Mouse (Mus musculus) 3T3-L1 (cell line): ENCODE results near the gene Nme8.

Experiments used
- DNase-seq: peaks from one replicate; pipeline ENCODE4 v3.0.0-alpha.2; 2015; ENCODE audit warnings: low read depth, low spot score

The Nme8 gene

GRCm38 (mm10) chr13:19697790-19698189 lies at the start of gene Nme8:
Gene Nme8, minus strand, starts transcription at chr13:19697794.
- no peak for DNase-seq

GRCm38 (mm10) chr13:19745741-19746140 lies 48.1 kb upstream of the Nme8 start:
- peak; percentile 21 for DNase-seq

- no peak for DNase-seq
Measured at GRCm38 (mm10) chr13:19744536-19744935, 46.9 kb upstream of the Nme8 start.

GRCm38 (mm10) chr13:19734597-19734996 lies 37.0 kb upstream of the Nme8 start:
- DNase-seq: no peak

DNA sequence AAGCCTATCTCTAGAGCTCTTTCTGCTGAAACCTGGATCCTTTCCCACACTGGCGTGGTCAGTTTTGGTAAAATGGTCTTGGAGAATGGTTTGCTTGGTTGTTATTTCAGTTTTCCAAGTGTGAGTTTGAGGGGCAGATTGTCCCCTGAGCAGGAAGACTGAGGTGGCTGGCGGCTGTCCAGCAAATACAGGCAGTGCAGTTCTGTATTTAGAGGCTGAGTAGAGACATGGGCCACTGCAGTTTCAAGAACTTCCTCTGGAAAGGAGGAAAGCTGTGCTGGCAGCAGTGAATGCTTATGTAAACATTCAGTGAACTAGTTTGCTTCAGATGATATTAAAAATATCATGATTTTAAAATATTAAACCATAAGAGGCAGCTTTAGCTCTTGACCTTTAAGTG lies 33.2 kb upstream of the Nme8 start:
- no peak for DNase-seq

DNA sequence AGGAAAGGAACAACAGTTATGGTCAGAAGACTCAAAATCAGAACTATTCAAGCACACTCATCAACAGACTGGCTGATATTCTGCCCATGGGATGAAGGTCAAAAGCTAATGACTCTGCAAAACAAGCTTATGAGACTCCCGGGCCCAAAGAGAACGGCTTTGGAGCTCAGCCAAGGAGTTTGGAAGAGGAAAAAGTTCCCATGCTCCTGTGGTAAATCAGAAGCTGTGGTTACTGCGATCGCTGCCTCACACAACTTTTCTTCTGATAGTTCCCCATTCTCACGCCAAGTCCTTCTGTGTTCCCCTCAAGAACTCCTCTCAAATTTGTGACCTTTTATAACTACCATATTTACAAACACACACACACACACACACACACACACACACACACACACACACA lies 21.4 kb upstream of the Nme8 start:
- DNase-seq: no peak

GRCm38 (mm10) chr13:19717201-19717600 lies 19.6 kb upstream of the Nme8 start:
- no peak for DNase-seq

DNA sequence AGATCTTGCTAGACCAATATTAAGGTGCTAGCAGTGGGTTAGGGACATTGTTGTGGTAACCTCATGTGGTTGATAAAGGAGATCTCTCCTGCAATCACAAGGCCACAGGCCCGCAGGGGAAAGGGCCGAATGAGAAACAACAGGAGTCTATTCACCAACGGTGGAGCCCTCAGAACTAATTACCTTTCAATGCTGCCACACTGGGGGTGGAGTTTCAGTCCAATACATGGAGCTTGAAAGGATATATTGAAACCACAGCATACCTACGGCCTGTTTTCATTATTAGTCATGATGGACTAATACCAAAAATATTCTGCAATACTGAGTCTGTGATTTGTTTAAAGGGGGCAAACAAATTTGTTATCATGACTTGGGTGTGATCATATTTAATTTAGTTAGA lies 6.2 kb upstream of the Nme8 start:
- DNase-seq: peak; percentile 80

DNA sequence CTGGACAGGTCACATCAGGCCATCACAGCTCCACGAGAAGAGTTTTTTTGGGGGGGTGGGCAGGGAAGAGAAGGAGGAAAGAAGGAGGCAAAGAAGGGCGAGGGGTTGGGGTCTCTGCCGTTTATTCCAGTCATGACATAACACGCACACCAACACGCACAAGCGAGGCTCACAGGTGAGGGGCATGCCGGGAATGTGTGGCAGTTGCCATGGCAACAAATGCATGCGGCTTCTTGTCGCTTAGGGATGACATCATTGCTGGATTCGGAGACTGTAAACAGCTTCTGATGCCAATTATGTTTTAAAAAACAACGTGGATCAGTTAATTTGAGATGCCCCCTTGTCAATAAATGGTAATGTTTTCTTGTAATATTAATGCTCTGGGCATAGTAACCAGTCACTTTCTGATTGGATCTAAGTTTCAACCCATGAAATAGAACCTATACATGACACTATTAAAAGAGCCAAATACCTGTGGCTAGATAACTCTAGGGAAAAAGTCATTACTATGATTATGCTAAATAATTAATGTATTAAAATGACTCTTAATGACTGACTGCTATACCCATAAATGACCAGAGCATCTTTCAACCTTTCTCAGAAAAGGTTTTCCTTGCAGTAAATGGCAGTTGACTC lies 4.0 kb upstream of the Nme8 start:
- no peak for DNase-seq

- DNase-seq: peak; percentile 64
Measured at GRCm38 (mm10) chr13:19700733-19701442, 3.3 kb upstream of the Nme8 start.

DNA sequence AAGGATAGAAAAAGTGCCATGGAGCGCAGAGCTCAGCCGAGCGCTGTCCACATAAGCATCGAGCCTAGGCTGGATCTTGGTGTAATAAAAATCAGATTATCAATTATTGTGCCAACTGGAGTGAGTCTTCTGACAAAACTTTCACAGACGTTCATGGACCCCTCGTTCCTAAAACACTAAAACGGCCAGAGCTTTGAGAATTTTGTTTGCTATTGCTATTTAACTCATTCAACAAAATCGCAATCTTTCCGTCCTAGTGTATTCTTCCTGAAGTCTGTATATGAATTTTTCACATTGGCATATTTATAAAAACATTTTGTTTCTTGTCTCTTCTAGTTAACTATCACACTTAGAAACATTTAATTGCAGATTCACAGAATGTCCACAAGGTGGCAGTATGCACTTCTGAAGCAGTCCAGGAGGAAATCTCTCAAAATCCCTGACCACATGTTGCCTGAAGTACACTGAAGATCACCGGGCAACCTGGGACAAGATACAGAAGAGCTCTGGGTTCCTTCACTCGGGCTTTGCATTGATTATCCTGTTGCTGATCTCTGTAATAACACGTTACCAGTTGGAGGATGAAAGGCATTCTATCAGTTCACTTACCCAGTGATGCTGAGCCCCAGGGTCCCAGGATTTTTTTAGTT lies 1.1 kb upstream of the Nme8 start:
- DNase-seq: peak; percentile 78

DNA sequence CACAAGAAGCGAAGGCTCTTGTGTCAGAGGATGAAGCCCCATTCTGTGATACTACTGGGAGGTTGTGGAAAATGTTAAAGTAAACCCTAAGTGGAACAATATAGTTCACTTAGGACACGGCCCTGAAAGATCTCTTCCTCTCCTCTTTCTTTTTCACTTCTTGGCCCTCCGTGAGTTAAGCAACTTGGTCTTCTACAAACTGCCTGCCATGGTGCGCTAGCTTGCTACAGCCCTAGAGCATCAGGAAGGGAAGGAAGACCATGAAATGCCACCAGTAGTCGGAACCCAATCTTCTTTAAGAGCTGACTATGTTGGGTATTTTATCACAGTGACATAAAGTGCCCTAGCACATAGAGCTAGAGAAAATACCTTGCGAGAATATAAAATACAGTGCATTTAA lies 7.2 kb downstream of the Nme8 start:
- DNase-seq: no peak

GRCm38 (mm10) chr13:19689971-19690370 lies 7.6 kb downstream of the Nme8 start:
- no peak for DNase-seq

DNA sequence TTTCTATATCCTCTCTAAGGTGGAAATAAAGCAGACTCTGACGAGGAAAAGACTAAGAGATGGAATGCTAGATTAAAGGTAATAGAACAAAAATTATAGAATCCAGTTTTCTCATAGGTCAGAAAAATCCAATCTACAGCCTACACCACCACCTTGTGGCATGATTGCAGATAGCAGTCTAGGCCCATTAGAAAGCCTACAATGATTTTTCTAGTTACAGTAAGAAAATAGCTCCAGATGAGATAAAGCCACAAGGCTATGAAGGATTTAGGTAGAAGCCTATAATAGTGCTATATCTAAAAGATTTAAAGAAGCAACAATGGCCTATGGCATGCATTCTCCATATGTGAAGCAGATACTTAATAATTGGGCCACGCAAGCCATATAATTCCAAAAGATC lies 13.6 kb downstream of the Nme8 start:
- DNase-seq: peak; percentile 71

GRCm38 (mm10) chr13:19682879-19683640 lies 14.5 kb downstream of the Nme8 start:
- peak; percentile 53 for DNase-seq

GRCm38 (mm10) chr13:19674601-19675000 lies 23.0 kb downstream of the Nme8 start:
- no peak for DNase-seq

GRCm38 (mm10) chr13:19674025-19674424 lies 23.6 kb downstream of the Nme8 start:
- DNase-seq: no peak

GRCm38 (mm10) chr13:19668355-19669140 lies 29.0 kb downstream of the Nme8 start:
- DNase-seq: no peak

GRCm38 (mm10) chr13:19652405-19652804 lies 45.2 kb downstream of the Nme8 start:
- no peak for DNase-seq

GRCm38 (mm10) chr13:19649824-19650223 lies 47.8 kb downstream of the Nme8 start:
- no peak for DNase-seq

GRCm38 (mm10) chr13:19644225-19644624 lies 53.4 kb downstream of the Nme8 start:
- DNase-seq: peak; percentile 40
